Mouse (Mus musculus): Measurements from ENCODE around the gene Tubg2. TPM values are rescaled to one million over a fixed set of nuclear protein-coding genes. Genes with fewer than 3 reads are reported as not detected.

Gene Tubg2
- polyA plus RNA-seq, 1 experiment from 2014 or later: 4.2 TPM

DNA sequence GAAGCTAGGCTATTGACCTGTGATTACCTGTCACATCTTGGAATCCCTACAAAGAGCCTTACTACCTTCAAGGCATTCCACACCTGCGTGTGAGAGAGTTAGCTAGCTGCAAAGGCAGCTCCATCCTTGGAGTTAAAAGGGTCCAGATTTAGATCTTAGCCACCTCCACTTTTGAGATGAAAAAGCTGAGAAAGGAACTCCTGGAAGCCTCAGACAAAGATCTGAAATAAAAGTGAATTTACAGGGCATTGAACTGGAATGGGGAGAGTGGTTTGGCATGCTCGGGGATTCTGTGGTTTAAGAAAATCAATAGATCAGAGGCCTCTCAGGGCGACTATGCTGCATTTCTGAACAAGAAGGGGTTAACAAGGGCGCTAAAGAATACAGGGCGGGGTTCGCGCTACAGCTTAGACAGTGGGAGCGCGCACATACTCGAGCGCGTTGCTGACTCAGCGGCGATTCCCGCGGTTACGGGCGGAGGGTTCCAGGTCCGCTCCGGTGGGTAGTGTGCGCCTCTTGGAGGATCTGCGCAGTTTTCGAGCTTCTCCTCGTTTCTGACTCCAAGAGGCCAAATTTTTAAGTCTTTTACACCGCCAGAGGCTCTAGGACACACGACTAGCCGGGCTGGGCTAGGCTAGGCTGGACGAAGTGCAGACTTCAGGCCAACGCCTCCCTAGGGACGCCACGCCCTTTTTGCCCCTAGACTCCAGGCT lies 16.2 kb downstream of the Tubg2 start:
- WGBS: under 1% methylated on average over 31 of the region's 31 CpGs
- peaks cover 83% of the 10 kb centered on the region for H3K4me1 ChIP-seq

DNA sequence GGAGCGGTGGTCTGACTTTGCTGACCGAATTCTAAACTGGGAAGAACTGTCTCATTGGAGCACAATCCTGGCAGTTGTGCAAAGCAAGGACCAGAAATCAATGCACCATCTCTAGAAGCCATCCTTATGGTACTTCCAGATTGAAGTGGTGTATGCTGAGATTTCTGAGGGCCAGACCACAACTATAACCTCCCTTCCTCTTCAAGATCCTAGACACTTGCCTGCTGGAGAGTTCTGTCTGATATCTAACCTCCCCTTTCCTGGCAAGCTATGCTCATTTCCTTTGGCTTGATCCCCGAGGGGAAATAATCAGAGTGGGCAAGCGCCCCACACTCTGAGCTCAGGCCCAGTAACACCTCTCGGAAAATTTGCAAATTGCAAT lies 16.7 kb downstream of the Tubg2 start:
- Histone ChIP-seq H3K4me3 (peak overlapping the region; percentile 76), H3K27me3 (ENCODE audit: insufficient read depth, poor library complexity, severe bottlenecking) (peaks cover 75% of the 10 kb centered on the region), H3K4me1 (peaks cover 88% of the 10 kb centered on the region), H3K27ac (peak overlapping the region; percentile 88), H3K36me3 (peaks cover 9% of the 10 kb centered on the region; the same call in 1 of the 2 replicates), H3K9me3 (no peaks in the 10 kb centered on the region)
- 8% methylated on average over 5 of the region's 5 CpGs for WGBS
- no peak for DNase-seq (ENCODE audit: low spot score)

More for the DNA sequence above, 16.2 kb downstream of the Tubg2 start:
- H3K27ac ChIP-seq: peak overlapping the region; percentile 88
- peaks cover 75% of the 10 kb centered on the region for H3K27me3 ChIP-seq (ENCODE audit: insufficient read depth, poor library complexity, severe bottlenecking)
- peak; percentile 86 for DNase-seq (ENCODE audit: low spot score)
- H3K36me3 ChIP-seq: peaks cover 14% of the 10 kb centered on the region
- H3K4me3 ChIP-seq: peak overlapping the region; percentile 76
- no peaks in the 10 kb centered on the region for H3K9me3 ChIP-seq

DNA sequence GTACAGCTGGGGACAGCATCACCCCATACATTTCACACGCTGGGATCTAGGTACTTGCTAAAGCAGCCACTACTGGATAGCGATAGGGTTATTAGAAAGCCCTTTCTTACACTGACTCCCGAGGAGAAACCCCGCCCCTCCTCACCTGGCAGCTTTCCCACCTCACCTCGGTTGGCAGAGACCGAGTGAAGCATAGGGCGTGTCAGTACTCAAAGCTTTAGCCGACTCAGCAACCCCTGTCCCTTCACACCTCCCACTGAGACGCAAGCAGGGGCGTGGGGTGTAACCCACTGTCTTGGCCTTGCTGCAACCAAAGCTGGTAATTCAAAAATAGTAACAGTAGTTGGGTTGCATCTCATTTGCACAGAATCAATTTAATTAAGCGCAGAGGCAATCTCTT lies 17.4 kb downstream of the Tubg2 start:
- DNase-seq (ENCODE audit: low spot score): no peak
- Histone ChIP-seq H3K27me3 (ENCODE audit: insufficient read depth, poor library complexity, severe bottlenecking) (peaks cover 75% of the 10 kb centered on the region), H3K4me1 (peaks cover 88% of the 10 kb centered on the region), H3K9me3 (no peaks in the 10 kb centered on the region), H3K4me3 (peak overlapping the region; percentile 51), H3K27ac (0 out of 2 replicates have a peak overlapping the region, but pooled peaks have one; percentile 78), H3K36me3 (0 out of 2 replicates have a peak, but pooled peaks cover 2% of the 10 kb centered on the region)
- WGBS: 4% methylated on average over 11 of the region's 11 CpGs

GRCm38 (mm10) chr11:101173631-101174388 lies 18.1 kb downstream of the Tubg2 start:
- DNase-seq (ENCODE audit: low spot score): peak; percentile 92
- Histone ChIP-seq H3K36me3 (no peaks in the 10 kb centered on the region), H3K27me3 (ENCODE audit: insufficient read depth, poor library complexity, severe bottlenecking) (peaks cover 75% of the 10 kb centered on the region), H3K4me1 (peaks cover 88% of the 10 kb centered on the region), H3K27ac (peak overlapping the region; percentile 78), H3K4me3 (peak overlapping the region; percentile 51), H3K9me3 (no peaks in the 10 kb centered on the region)
- WGBS: 2% methylated on average over 61 of the region's 61 CpGs

GRCm38 (mm10) chr11:101174389-101174745 lies 18.7 kb downstream of the Tubg2 start:
- DNase-seq (ENCODE audit: low spot score): no peak
- Histone ChIP-seq H3K27ac (peak overlapping the region; percentile 78), H3K4me1 (peaks cover 82% of the 10 kb centered on the region), H3K4me3 (peak overlapping the region; percentile 51), H3K9me3 (no peaks in the 10 kb centered on the region), H3K36me3 (no peaks in the 10 kb centered on the region), H3K27me3 (ENCODE audit: insufficient read depth, poor library complexity, severe bottlenecking) (peaks cover 75% of the 10 kb centered on the region)
- 34% methylated on average over 9 of the region's 9 CpGs for WGBS

GRCm38 (mm10) chr11:101174851-101175628 lies 19.3 kb downstream of the Tubg2 start, which contains the start of gene Ccr10:
TSS of gene Ccr10 (minus strand) at chr11:101175443.
- no peaks in the 10 kb centered on the region for H3K36me3 ChIP-seq
- 26% methylated on average over 14 of the region's 14 CpGs for WGBS
- no peak for DNase-seq (ENCODE audit: low spot score)
- peaks cover 72% of the 10 kb centered on the region for H3K27me3 ChIP-seq (ENCODE audit: insufficient read depth, poor library complexity, severe bottlenecking)
- peak within 1 kb of the TSS; percentile 78 for H3K27ac ChIP-seq
- H3K4me1 ChIP-seq: peaks cover 76% of the 10 kb centered on the region
- peak within 1 kb of the TSS; percentile 57 for H3K4me3 ChIP-seq
- no peaks in the 10 kb centered on the region for H3K9me3 ChIP-seq

DNA sequence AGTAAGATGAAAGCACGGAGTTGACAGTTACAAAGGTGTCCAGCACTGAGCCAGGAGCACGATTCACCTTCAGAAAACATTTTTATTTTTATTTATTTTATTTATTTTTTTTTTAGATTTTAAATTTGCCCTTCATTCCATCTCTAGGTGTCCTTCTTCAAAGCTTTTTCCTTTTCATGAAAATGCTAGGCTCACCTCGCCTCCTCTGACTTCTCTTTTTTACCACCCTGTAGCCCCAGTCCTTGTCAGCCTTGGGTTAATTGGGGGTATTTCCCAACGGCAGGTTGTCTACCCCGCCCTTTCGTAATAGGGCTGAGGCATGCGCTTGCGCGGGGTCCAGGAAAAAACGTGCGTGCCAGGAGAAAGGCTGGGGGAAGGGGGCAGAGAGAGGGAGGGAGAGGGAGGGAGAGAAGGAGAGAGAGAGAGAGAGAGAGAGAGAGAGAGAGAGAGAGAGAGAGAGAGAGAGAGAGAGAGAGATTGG lies 20.0 kb downstream of the Tubg2 start:
- H3K9me3 ChIP-seq: no peaks in the 10 kb centered on the region
- peaks cover 68% of the 10 kb centered on the region for H3K27me3 ChIP-seq (ENCODE audit: insufficient read depth, poor library complexity, severe bottlenecking)
- H3K36me3 ChIP-seq: no peaks in the 10 kb centered on the region
- peak overlapping the region; percentile 57 for H3K4me3 ChIP-seq
- no peak for DNase-seq (ENCODE audit: low spot score)
- 11% methylated on average over 11 of the region's 11 CpGs for whole genome bisulfite sequencing
- H3K4me1 ChIP-seq: peaks cover 69% of the 10 kb centered on the region
- peak overlapping the region; percentile 29; the same call in 1 of the 2 replicates for H3K27ac ChIP-seq

- Histone ChIP-seq H3K4me1 (peaks cover 66% of the 10 kb centered on the region), H3K27me3 (ENCODE audit: insufficient read depth, poor library complexity, severe bottlenecking) (peaks cover 68% of the 10 kb centered on the region), H3K27ac (peak overlapping the region; percentile 29; the same call in 1 of the 2 replicates), H3K9me3 (no peaks in the 10 kb centered on the region), H3K36me3 (no peaks in the 10 kb centered on the region), H3K4me3 (peak overlapping the region; percentile 57)
- DNase-seq (ENCODE audit: low spot score): no peak
- 1% methylated on average over 25 of the region's 25 CpGs for WGBS
Measured at GRCm38 (mm10) chr11:101176117-101176691, 20.5 kb downstream of the Tubg2 start.

- H3K4me3 ChIP-seq: peak overlapping the region; percentile 57
- WGBS: 29% methylated on average over 22 of the region's 22 CpGs
- peaks cover 72% of the 10 kb centered on the region for H3K27me3 ChIP-seq (ENCODE audit: insufficient read depth, poor library complexity, severe bottlenecking)
- no peak overlapping the region for H3K27ac ChIP-seq
- H3K9me3 ChIP-seq: no peaks in the 10 kb centered on the region
- H3K36me3 ChIP-seq: no peaks in the 10 kb centered on the region
- no peak for DNase-seq (ENCODE audit: low spot score)
- peaks cover 58% of the 10 kb centered on the region for H3K4me1 ChIP-seq
Measured at GRCm38 (mm10) chr11:101176933-101177773, 21.4 kb downstream of the Tubg2 start.

GRCm38 (mm10) chr11:101178061-101179058 lies 22.7 kb downstream of the Tubg2 start:
- 57% methylated on average over 36 of the region's 36 CpGs for WGBS
- H3K4me1 ChIP-seq: peaks cover 49% of the 10 kb centered on the region
- no peaks in the 10 kb centered on the region for H3K9me3 ChIP-seq
- H3K4me3 ChIP-seq: peak overlapping the region; percentile 12; the same call in 1 of the 2 replicates
- DNase-seq (ENCODE audit: low spot score): no peak
- peaks cover 79% of the 10 kb centered on the region for H3K27me3 ChIP-seq (ENCODE audit: insufficient read depth, poor library complexity, severe bottlenecking)
- H3K36me3 ChIP-seq: 0 out of 2 replicates have a peak, but pooled peaks cover 2% of the 10 kb centered on the region
- H3K27ac ChIP-seq: no peak overlapping the region

GRCm38 (mm10) chr11:101179306-101179705 lies 23.6 kb downstream of the Tubg2 start:
- Histone ChIP-seq H3K4me3 (no peak overlapping the region), H3K27ac (no peak overlapping the region), H3K27me3 (ENCODE audit: insufficient read depth, poor library complexity, severe bottlenecking) (peaks cover 76% of the 10 kb centered on the region), H3K9me3 (no peaks in the 10 kb centered on the region), H3K36me3 (0 out of 2 replicates have a peak, but pooled peaks cover 2% of the 10 kb centered on the region), H3K4me1 (peaks cover 45% of the 10 kb centered on the region)
- no peak for DNase-seq (ENCODE audit: low spot score)
- WGBS: 79% methylated on average over 15 of the region's 15 CpGs

All from heart, embryonic 10.5 days (tissue).